Mouse (Mus musculus) ES-Bruce4 (cell line): ENCODE results near the gene Fnbp4.

Source experiments
- CTCF ChIP-seq: IDR thresholded peaks from one replicate; pipeline ENCODE4 v1.8.1; 2011; ENCODE audit warnings: low read depth, low read length
- EP300 ChIP-seq: IDR thresholded peaks from 2 replicates; pipeline ENCODE4 v1.6.1; 2011; ENCODE audit warnings: low read depth, low read length; ENCODE audit not compliant: insufficient read depth

- no peak for TF ChIP-seq CTCF
- TF ChIP-seq EP300: no peak
Measured at GRCm38 (mm10) chr2:90825515-90826172, 80.5 kb downstream of the Fnbp4 start.
